Mouse (Mus musculus) cerebellum, postnatal 25 days (tissue): ENCODE measurements around the gene Gm21953.
"Not testable (repeated sequence)": the region's sequence is repeated elsewhere in the genome, so short reads cannot be mapped to it uniquely, and the experiment has no call there.

ENCODE experiments used
- DNase-seq, 2 experiments: peaks; one replicate each; pipeline ENCODE4 v3.0.0; 2021; ENCODE audit warnings: mixed read lengths in 2 of 2

Gm21953 gene

DNA sequence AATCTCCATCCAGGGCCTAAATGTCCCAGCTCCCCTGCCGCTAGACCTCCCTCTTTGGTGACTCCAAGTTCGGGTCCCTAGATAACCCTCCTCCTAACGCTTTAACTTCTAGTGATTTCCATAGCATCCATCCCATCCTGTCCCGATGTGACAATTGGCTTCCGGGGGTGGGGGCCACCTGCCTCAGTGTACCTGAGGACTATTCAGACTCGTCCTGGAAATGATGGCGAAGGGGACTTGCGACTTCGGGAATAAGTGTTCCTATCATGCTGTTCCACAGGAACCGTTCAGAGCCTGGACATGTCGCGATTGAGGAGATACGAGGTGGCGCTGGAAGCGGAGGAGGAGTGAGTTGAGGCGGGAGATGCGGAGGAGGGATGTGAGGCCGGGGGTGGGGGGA is at the start of gene Gm21953:
Gm21953 (plus strand) TSS at position 301 of the 400 bp plus-strand sequence.
- DNase-seq: not testable (repeated sequence)

- not testable (repeated sequence) for DNase-seq
Observed at GRCm38 (mm10) chr4:42255467-42255866, 38.6 kb upstream of the Gm21953 start, which contains the start of gene Ccl21b. Gene Ccl21b (plus strand): TSS chr4:42255767.

DNA sequence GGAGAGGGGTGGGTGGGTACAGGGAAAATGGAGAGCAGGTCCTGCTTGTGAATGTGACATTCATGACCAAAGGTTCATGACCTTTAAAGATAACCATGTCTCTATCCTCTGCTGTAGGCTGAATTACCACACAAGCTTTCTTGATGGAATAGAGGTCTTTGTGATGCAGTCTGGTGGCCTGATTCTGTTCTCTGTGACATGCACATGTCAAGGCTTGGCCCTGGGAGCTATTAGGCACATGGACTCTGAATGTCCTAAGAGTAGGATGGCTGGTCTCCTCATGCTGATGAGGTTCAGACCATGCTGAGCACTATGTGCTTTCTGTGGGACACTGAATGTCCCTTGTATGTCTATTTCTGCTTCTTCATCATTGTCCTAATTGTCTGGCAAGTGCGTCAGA is 24.0 kb downstream of the Gm21953 start, which contains the start of gene Fam205a3:
Fam205a3 (plus strand) TSS at position 301 of the 400 bp plus-strand sequence.
- not testable (repeated sequence) for DNase-seq
